Mouse (Mus musculus) erythroblast, embryonic 14.5 days (primary cell): ENCODE measurements around the gene Tmie. TPM values are rescaled to one million over a fixed set of nuclear protein-coding genes. Genes with fewer than 3 reads are reported as not detected.

Experiments
- H3K27me3 ChIP-seq: 2 replicates; pipeline ENCODE4 v1.6.1; 2012; ENCODE audit warnings: inconsistent platforms; ENCODE audit not compliant: control insufficient read depth
- H3K36me3 ChIP-seq: 2 replicates; pipeline ENCODE4 v1.6.1; 2012; ENCODE audit warnings: mild to moderate bottlenecking, inconsistent platforms; ENCODE audit not compliant: control insufficient read depth
- H3K4me1 ChIP-seq: 2 replicates; pipeline ENCODE4 v1.6.1; 2012; ENCODE audit warnings: inconsistent platforms; ENCODE audit not compliant: control insufficient read depth
- H3K4me3 ChIP-seq: replicated peaks from 2 replicates; pipeline ENCODE3; 2012; ENCODE audit warnings: moderate library complexity, mild to moderate bottlenecking, inconsistent platforms
- H3K9me3 ChIP-seq: 2 replicates; pipeline ENCODE4 v1.6.1; 2012; ENCODE audit warnings: low read length, inconsistent platforms, mixed read lengths; ENCODE audit not compliant: control insufficient read depth
- GATA1 ChIP-seq: IDR thresholded peaks from 2 replicates; pipeline ENCODE4 v1.6.1; 2012; ENCODE audit warnings: low read length, inconsistent platforms, mixed read lengths
- TAL1 ChIP-seq: IDR thresholded peaks from 3 replicates; pipeline ENCODE4 v1.6.1; 2012; ENCODE audit warnings: low read length, inconsistent platforms, mixed read lengths
- polyA plus RNA-seq: library from polyadenylated mRNA; stranded (reverse); fragments of >175 nt; gene quantifications from 2 replicates; pipeline ENCODE4 v1.2.3, GENCODE M21; 2012

Tmie gene
- polyA plus RNA-seq, 1 experiment = not detected

DNA sequence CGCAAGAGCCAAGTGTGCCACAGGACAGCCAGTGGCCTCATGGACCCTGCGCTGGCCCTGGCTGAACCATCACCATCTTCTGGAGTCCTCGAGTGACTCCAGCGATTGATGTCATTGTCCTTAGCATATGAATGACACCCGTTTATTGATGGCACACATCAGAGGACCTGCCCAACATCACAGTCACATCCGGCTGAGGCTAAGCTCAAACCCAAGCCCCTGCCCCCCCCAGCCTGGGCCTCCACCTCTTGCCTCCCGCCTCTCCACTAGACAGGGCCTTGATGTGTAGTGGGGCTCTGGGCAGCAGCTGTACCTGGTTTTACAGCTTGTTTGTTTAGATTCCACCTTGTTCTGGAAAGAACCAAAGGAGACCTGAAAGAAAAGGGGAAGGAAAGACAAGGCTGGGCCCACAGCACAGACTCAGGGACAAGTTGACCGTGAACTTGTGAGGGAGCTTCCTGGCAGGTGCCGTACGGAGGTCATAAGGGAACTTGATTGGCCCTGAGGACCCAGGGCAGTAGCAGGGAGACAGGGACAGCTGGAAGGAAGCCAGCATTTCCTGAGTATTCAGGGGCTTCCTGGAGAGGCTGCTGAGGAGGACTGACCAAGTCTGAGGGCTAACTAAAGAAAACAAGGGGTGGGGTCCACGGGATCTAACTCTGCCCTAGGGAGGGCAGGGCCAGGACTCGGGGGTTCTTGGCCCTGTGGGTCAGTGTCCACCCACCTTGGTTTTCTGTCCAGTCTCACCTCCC, 11.3 kb upstream of the Tmie start:
- Histone ChIP-seq H3K4me3 (no peak overlapping the region), H3K27me3 (no peaks in the 10 kb centered on the region), H3K4me1 (peaks cover 2% of the 10 kb centered on the region; the same call in 1 of the 2 replicates), H3K9me3 (no peaks in the 10 kb centered on the region), H3K36me3 (peaks cover 5% of the 10 kb centered on the region; the same call in 1 of the 2 replicates)
- no peak for TF ChIP-seq TAL1
- TF ChIP-seq GATA1 = no peak

DNA sequence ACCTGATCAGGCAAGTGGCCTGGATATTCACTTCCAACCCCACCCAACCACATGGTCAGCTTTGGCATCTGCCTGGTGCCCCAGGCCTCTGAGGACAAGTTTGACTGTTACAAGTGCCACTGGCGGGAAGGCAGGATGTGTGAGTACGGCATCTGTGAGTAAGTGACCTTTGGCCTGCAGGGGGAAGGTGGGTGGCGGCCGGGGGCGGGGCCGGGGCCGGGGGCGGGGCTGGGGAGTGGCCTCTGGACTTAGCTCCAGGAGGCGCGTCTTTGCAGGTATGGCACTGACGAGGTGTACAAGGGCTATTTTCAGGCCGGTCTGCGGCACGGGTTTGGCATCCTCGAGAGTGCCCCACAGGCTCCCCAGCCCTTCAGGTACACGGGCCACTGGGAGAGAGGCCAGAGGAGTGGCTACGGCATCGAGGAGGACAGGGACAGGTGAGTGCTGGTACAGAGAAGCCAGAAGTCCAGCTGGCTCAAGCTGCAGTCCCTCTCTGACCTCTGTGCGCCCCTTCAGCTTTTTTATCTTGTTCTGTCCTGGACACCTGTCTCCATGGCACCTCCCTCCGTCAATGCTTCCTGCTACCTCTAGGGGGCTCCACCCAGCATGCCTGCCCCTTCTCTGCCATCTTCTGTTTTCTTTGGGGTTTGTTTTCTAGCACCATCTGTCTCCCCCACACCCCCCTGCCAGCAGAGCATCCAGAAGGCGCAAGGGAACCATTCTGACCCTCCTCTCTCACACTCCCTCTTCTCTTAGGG, 10.3 kb upstream of the Tmie start:
- no peak overlapping the region for H3K4me3 ChIP-seq
- H3K27me3 ChIP-seq = no peaks in the 10 kb centered on the region
- H3K4me1 ChIP-seq = peaks cover 2% of the 10 kb centered on the region; the same call in 1 of the 2 replicates
- TF ChIP-seq GATA1 (no peak), TAL1 (no peak)
- no peaks in the 10 kb centered on the region for H3K9me3 ChIP-seq
- H3K36me3 ChIP-seq = peaks cover 5% of the 10 kb centered on the region; the same call in 1 of the 2 replicates

DNA sequence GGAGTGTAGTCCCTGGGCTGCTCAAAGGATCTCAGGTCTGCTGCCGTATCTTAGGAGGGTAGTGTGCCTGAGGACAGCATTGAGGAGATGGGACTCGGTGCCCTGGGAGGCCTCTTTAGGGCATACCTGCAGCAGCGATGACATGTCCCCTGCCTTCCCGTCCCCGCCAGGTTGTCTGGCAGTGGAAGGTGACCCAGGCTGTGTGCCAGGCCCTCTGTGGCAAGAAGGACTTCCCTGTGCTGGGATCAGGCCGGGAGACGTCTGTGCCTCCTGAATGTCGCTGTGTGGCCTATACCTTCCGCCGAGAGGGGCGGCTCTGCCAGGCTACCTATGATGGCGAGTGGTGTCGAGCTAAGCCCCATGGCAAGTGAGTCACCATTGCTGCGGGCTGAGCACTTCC, 9.0 kb upstream of the Tmie start:
- no peaks in the 10 kb centered on the region for H3K27me3 ChIP-seq
- no peak for TF ChIP-seq TAL1
- TF ChIP-seq GATA1 = no peak
- H3K4me1 ChIP-seq = peaks cover 2% of the 10 kb centered on the region; the same call in 1 of the 2 replicates
- peaks cover 5% of the 10 kb centered on the region; the same call in 1 of the 2 replicates for H3K36me3 ChIP-seq
- no peaks in the 10 kb centered on the region for H3K9me3 ChIP-seq
- no peak overlapping the region for H3K4me3 ChIP-seq

DNA sequence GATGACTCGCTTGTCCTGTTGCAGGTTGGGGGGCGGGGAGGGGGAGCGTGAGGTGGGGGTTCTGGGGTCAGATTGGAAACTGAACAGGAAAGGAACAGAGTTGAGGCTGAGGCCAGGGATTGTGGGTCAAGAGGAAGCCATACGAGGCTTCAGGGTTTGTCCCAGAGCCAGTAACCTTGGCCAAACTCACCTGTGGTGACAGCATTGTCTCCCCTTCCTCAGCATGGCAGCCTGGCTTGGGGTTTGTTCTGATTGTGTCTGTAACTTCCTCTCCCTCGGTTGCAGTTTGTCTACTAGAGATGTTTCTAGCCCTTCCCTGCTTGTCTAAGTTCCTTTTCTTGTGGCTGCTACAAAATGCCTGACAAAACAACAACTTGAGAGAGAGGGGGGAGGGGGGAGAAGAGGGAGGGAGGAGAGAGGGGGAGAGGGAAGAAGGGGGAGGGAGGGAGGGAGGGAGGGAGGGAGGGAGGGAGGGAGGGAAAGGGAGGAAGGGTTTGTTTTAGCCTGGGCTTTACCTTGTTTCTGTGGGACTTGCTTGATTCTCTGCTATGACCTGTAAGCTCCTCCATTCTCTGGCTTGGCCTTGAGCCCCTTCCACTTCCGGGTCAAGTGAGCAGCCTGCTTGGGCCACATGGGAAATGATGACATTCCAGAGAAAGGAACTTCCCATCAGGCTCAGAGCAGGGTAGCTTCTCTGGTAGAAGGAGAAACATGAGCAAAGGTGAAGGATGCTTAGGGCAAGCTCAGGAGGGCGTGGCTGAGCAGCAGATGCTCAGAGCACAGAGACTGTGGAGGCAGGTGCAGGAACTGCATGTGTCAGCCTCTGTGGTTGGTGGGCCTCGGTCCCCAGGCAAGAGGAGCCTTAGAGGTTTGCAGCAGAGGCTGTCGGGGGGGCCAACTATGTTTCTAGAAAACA, 7.7 kb upstream of the Tmie start:
- peaks cover 2% of the 10 kb centered on the region; the same call in 1 of the 2 replicates for H3K4me1 ChIP-seq
- TF ChIP-seq TAL1 (no peak), GATA1 (no peak)
- no peaks in the 10 kb centered on the region for H3K9me3 ChIP-seq
- H3K27me3 ChIP-seq = no peaks in the 10 kb centered on the region
- peaks cover 5% of the 10 kb centered on the region; the same call in 1 of the 2 replicates for H3K36me3 ChIP-seq
- no peak overlapping the region for H3K4me3 ChIP-seq

DNA sequence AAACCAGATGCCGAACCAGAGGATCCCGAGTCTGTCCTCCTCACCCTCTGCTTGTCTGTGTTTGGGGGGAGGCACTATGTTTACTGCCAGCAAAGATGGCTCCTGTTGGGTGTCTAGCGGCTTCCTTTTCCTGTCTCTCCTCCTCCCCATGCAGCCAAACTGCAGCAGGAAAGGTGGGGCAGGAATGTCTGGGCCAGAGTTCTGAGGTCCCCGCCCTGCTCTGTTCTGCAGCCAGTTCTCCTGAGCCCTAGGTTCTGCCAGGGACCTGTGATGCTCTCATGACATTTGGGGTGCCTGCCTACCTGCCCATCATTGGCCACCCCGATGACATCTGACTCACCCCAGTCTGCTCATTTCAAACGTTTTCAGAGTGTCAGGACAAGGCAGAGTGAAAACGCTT, 2.0 kb upstream of the Tmie start:
- Histone ChIP-seq H3K4me1 (peaks cover 2% of the 10 kb centered on the region; the same call in 1 of the 2 replicates), H3K27me3 (peaks cover 30% of the 10 kb centered on the region), H3K4me3 (no peak overlapping the region), H3K9me3 (no peaks in the 10 kb centered on the region), H3K36me3 (no peaks in the 10 kb centered on the region; the same call in 1 of the 2 replicates)
- TF ChIP-seq GATA1 (no peak), TAL1 (no peak)

DNA sequence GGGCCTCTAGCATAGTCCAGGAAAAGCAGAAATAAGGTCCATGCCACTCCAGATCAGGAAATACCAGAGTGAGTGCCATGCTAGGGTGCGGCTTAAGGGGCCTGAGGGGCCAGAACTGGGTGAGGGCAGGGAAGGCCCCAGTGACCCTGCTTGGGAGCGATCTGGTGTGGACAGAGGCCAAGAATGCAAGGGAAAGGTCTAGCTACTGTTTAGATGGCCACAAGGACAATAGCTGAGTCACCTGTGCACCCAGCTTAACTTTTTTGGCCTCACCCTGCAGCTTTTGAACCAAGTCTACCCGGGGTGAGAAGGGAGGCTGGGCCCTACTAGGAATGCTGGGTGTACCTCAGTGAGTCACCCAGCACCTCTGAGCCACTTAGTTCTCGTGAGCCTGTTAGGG, 859 bp upstream of the Tmie start:
- no peaks in the 10 kb centered on the region; the same call in 1 of the 2 replicates for H3K36me3 ChIP-seq
- peaks cover 2% of the 10 kb centered on the region; the same call in 1 of the 2 replicates for H3K4me1 ChIP-seq
- H3K9me3 ChIP-seq = no peaks in the 10 kb centered on the region
- peaks cover 30% of the 10 kb centered on the region for H3K27me3 ChIP-seq
- H3K4me3 ChIP-seq = peak overlapping the region; percentile 53
- TF ChIP-seq TAL1 (no peak), GATA1 (no peak)

DNA sequence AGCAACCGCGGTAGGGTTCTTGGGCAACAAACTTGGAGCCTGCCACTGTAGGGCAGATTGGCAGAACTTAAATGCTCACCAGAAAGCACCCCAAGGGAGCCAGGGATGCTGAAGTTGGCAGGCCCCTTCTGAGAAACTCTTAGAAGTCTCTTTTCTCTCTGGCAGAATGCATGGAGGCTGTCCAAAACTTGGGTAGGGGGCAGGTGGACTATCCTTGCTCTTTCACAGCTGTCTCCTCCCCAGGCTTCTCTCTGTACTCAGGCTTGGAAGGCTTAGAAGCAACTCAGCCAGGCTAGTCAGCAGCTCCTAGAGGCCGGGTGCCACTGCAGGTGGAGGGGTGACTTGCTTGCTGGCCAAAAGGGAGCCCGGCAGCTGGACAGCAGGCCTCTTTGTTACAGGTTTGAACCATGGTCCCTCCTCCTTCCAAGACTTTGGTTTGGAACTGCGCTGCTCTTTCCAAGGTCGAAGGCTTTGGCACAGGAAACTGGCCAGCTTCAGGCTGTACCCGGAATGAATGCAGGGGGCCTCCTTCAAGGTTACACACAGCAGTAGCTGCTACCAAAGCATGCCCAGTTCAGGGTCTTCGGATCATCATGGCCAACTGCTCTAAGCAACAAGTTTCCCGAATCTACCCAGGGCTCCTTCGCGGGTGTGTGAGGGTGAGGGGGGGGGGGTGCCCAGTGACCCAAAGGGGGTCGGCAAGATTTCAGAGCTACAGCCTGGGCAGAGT, 557 bp downstream of the Tmie start, which contains the start of gene Als2cl:
TSS of gene Als2cl (plus strand) at position 680 of the 730 bp plus-strand sequence.
- peak within 1 kb of the TSS; percentile 53 for H3K4me3 ChIP-seq
- TF ChIP-seq TAL1 (no peak), GATA1 (no peak)
- no peaks in the 10 kb centered on the region for H3K36me3 ChIP-seq
- peaks cover 32% of the 10 kb centered on the region for H3K27me3 ChIP-seq
- no peaks in the 10 kb centered on the region for H3K9me3 ChIP-seq
- peaks cover 2% of the 10 kb centered on the region; the same call in 1 of the 2 replicates for H3K4me1 ChIP-seq

DNA sequence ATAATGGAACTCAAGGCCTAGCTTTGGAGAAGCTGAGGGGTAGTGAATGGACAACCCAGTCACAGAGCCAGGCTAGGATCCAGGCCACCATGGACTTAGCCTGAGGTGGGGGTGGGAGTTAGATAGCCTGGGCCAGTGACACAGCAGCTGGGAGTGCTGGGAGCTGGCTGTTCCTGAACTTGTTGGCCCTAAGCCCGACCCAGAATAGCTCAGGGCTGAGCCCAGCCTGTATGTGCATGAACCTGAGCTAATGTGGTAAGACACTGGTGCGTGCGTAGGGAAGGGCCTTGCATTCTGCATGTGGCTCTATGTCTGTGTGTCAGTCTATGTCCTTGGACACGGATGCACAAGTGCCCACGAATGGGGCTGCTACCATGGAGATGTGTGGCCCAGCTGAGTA, 2.0 kb downstream of the Tmie start:
- Histone ChIP-seq H3K36me3 (no peaks in the 10 kb centered on the region), H3K27me3 (peaks cover 47% of the 10 kb centered on the region), H3K4me3 (no peak overlapping the region), H3K9me3 (no peaks in the 10 kb centered on the region), H3K4me1 (peaks cover 2% of the 10 kb centered on the region; the same call in 1 of the 2 replicates)
- TF ChIP-seq GATA1 = no peak
- no peak for TF ChIP-seq TAL1
